ENCODE assay signal across 20 mouse cellular contexts in the genomic region with DNA sequence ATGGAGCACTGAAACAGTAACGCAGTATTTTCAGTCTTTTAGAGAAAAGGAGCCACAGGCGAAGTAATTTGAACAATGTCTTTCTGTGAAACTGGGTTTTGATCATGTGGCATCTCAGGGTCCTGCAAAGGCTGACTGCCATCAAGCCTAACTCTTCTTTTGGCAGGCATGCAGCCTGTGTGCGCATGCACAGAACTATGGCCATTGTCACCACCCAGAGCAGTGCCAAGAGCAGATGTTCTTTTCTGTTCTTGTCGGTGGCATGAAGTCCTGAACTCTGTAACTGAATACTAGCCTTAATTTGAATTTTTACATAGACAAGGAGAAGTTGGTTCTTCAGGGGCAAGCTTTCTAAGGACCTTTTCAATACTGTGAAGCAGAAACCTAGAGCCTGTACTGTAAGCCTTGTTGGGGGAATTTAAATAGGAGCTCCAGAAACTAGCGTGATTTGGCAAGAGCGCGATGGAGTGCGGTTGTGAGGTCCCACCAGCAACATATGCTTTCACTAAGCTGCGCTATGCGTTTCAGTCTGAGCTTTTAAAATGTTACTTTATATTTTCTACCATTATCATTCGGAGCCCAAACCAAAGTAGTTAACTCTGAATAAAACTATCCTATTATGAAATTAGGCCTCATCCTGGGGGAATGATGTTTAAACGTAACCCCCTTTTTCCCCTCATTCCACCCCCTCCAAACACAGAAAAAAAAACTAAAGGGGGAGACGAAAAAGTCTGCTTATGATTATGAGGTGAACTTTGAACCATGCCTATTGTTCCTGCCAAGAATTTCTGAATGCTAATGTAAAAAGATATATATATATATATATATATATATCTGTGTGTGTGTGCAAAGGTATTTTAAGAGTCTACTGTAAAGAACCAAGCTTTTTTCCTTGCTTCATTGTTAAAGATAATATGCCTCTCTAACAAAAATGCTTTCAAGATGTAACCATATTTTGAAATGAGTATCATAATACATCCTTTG.
DNase-seq lines count a peak whose midpoint lies in the region; ATAC-seq lines count a peak whose summit lies in the region.
"Had no signal": no experiment of that assay in that cellular context is flagged by ENCODE, and none has a peak within 500 bp of the region (broad histone marks: within the 10 kb centered on the region; RNA-seq: fewer than 3 reads in every experiment).

No protein-coding gene starts in this region.

- no peak overlapping the region for H3K4me2 ChIP-seq in forebrain, embryonic 13.5 days
- no peak overlapping the region for H3K4me2 ChIP-seq in forebrain, embryonic 12.5 days
- H3K4me2 ChIP-seq in midbrain, embryonic 13.5 days (replicated peaks), result no peak overlapping the region
- H3K4me2 ChIP-seq in midbrain, embryonic 16.5 days (ENCODE audit: low read length), result no peak overlapping the region
- no peak overlapping the region for H3K4me2 ChIP-seq in embryonic facial prominence, embryonic 15.5 days (replicated peaks)
- H3K4me2 ChIP-seq in limb, embryonic 13.5 days (replicated peaks), result no peak overlapping the region
- H3K4me2 ChIP-seq: heart, embryonic 11.5 days; midbrain, embryonic 12.5 days; neural tube, embryonic 12.5 days had no signal

- H3K27me3 ChIP-seq in forebrain, embryonic 13.5 days, result no peaks in the 10 kb centered on the region
- H3K27me3 ChIP-seq in forebrain, embryonic 12.5 days, result no peaks in the 10 kb centered on the region
- no peaks in the 10 kb centered on the region for H3K27me3 ChIP-seq in midbrain, embryonic 13.5 days
- H3K27me3 ChIP-seq in midbrain, embryonic 16.5 days (ENCODE audit: control insufficient read depth, insufficient read depth, low read depth, low read length), result no peaks in the 10 kb centered on the region
- H3K27me3 ChIP-seq in embryonic facial prominence, embryonic 15.5 days, result no peaks in the 10 kb centered on the region
- no peaks in the 10 kb centered on the region for H3K27me3 ChIP-seq in limb, embryonic 13.5 days
- H3K27me3 ChIP-seq: midbrain, embryonic 12.5 days; neural tube, embryonic 12.5 days had no signal

- H3K27ac ChIP-seq in forebrain, embryonic 13.5 days, result 0 out of 2 replicates have a peak overlapping the region, but pooled peaks have one; percentile 27
- no peak overlapping the region for H3K27ac ChIP-seq in forebrain, embryonic 12.5 days
- no peak overlapping the region for H3K27ac ChIP-seq in midbrain, embryonic 13.5 days
- no peak overlapping the region for H3K27ac ChIP-seq in midbrain, embryonic 16.5 days (ENCODE audit: low read length)
- H3K27ac ChIP-seq in embryonic facial prominence, embryonic 15.5 days (replicated peaks), result peak overlapping the region; percentile 88
- peak overlapping the region; percentile 82 for H3K27ac ChIP-seq in limb, embryonic 13.5 days
- H3K27ac ChIP-seq: midbrain, embryonic 12.5 days; neural tube, embryonic 12.5 days had no signal

- DNase-seq in kidney, adult 11 months, result no peak
- no peak for DNase-seq in urinary bladder, postnatal 25 days (ENCODE audit: low spot score)
- DNase-seq: adrenal gland, postnatal 25 days; cerebellum, postnatal 25 days; gastrocnemius, postnatal 36 days; kidney, postnatal 36 days; liver, postnatal 0 days; lung, postnatal 4 days; thymus, postnatal 4 days had no signal

- H3K36me3 ChIP-seq in forebrain, embryonic 13.5 days (ENCODE audit: poor library complexity, severe bottlenecking), result no peaks in the 10 kb centered on the region
- no peaks in the 10 kb centered on the region for H3K36me3 ChIP-seq in forebrain, embryonic 12.5 days (replicated peaks)
- no peaks in the 10 kb centered on the region for H3K36me3 ChIP-seq in midbrain, embryonic 13.5 days
- no peaks in the 10 kb centered on the region for H3K36me3 ChIP-seq in midbrain, embryonic 16.5 days (ENCODE audit: control insufficient read depth, insufficient read depth, low read length)
- 0 out of 2 replicates have a peak, but pooled peaks cover 2% of the 10 kb centered on the region for H3K36me3 ChIP-seq in embryonic facial prominence, embryonic 15.5 days
- H3K36me3 ChIP-seq in limb, embryonic 13.5 days, result no peaks in the 10 kb centered on the region
- H3K36me3 ChIP-seq: midbrain, embryonic 12.5 days; neural tube, embryonic 12.5 days had no signal

- H3K9me3 ChIP-seq in forebrain, embryonic 13.5 days (replicated peaks), result no peaks in the 10 kb centered on the region
- no peaks in the 10 kb centered on the region for H3K9me3 ChIP-seq in forebrain, embryonic 12.5 days
- no peaks in the 10 kb centered on the region for H3K9me3 ChIP-seq in midbrain, embryonic 13.5 days
- no peaks in the 10 kb centered on the region for H3K9me3 ChIP-seq in midbrain, embryonic 16.5 days (replicated peaks; ENCODE audit: control insufficient read depth, low read length, poor library complexity, severe bottlenecking)
- H3K9me3 ChIP-seq in embryonic facial prominence, embryonic 15.5 days (replicated peaks), result no peaks in the 10 kb centered on the region; the same call in 1 of the 2 replicates
- H3K9me3 ChIP-seq in limb, embryonic 13.5 days, result no peaks in the 10 kb centered on the region
- H3K9me3 ChIP-seq: midbrain, embryonic 12.5 days; neural tube, embryonic 12.5 days had no signal

- peak; percentile 85 for ATAC-seq in forebrain, embryonic 13.5 days
- ATAC-seq in forebrain, embryonic 12.5 days (ENCODE audit: low FRiP score), result no peak
- ATAC-seq in midbrain, embryonic 13.5 days, result 0 out of 2 replicates have a peak, but pooled peaks have one; percentile 60
- ATAC-seq in midbrain, embryonic 16.5 days, result no peak
- peak; percentile 85 for ATAC-seq in embryonic facial prominence, embryonic 15.5 days (ENCODE audit: insufficient number of reproducible peaks, low FRiP score, low TSS enrichment, low read depth)
- ATAC-seq in limb, embryonic 13.5 days (ENCODE audit: low FRiP score, low read depth), result peak; percentile 79
- ATAC-seq: activated CD4-positive, CD25-positive, alpha-beta regulatory T cell, adult 4 months; intestine, embryonic 16.5 days; liver, postnatal 0 days had no signal

- no peak overlapping the region for H3K9ac ChIP-seq in forebrain, embryonic 13.5 days
- no peak overlapping the region for H3K9ac ChIP-seq in forebrain, embryonic 12.5 days
- no peak overlapping the region for H3K9ac ChIP-seq in midbrain, embryonic 13.5 days (replicated peaks)
- H3K9ac ChIP-seq in midbrain, embryonic 16.5 days (ENCODE audit: low read depth, low read length), result no peak overlapping the region
- no peak overlapping the region for H3K9ac ChIP-seq in embryonic facial prominence, embryonic 15.5 days
- H3K9ac ChIP-seq in limb, embryonic 13.5 days, result no peak overlapping the region
- H3K9ac ChIP-seq: liver, postnatal 0 days; midbrain, embryonic 12.5 days; neural tube, embryonic 12.5 days had no signal

- peaks cover 8% of the 10 kb centered on the region; the same call in 1 of the 2 replicates for H3K4me1 ChIP-seq in forebrain, embryonic 13.5 days
- no peaks in the 10 kb centered on the region for H3K4me1 ChIP-seq in forebrain, embryonic 12.5 days
- no peaks in the 10 kb centered on the region for H3K4me1 ChIP-seq in midbrain, embryonic 13.5 days (replicated peaks)
- no peaks in the 10 kb centered on the region for H3K4me1 ChIP-seq in midbrain, embryonic 16.5 days (ENCODE audit: control insufficient read depth, insufficient read depth, low read length)
- peaks cover 18% of the 10 kb centered on the region for H3K4me1 ChIP-seq in embryonic facial prominence, embryonic 15.5 days
- H3K4me1 ChIP-seq in limb, embryonic 13.5 days, result peaks cover 8% of the 10 kb centered on the region; the same call in 1 of the 2 replicates
- H3K4me1 ChIP-seq: midbrain, embryonic 12.5 days; neural tube, embryonic 12.5 days had no signal

- 69% methylated on average over 13 of the region's 13 CpGs for WGBS in forebrain, embryonic 13.5 days
- WGBS in forebrain, embryonic 12.5 days, result 79% methylated on average over 13 of the region's 13 CpGs
- 82% methylated on average over 13 of the region's 13 CpGs for WGBS in midbrain, embryonic 13.5 days
- 78% methylated on average over 13 of the region's 13 CpGs for WGBS in midbrain, embryonic 16.5 days
- WGBS in embryonic facial prominence, embryonic 15.5 days, result 25% methylated on average over 13 of the region's 13 CpGs
- WGBS in limb, embryonic 13.5 days, result 59% methylated on average over 13 of the region's 13 CpGs

- no peak overlapping the region for H3K4me3 ChIP-seq in forebrain, embryonic 13.5 days
- H3K4me3 ChIP-seq in forebrain, embryonic 12.5 days (replicated peaks), result no peak overlapping the region
- no peak overlapping the region for H3K4me3 ChIP-seq in midbrain, embryonic 13.5 days (replicated peaks)
- H3K4me3 ChIP-seq in midbrain, embryonic 16.5 days (ENCODE audit: low read depth, low read length), result no peak overlapping the region
- no peak overlapping the region for H3K4me3 ChIP-seq in embryonic facial prominence, embryonic 15.5 days (replicated peaks)
- no peak overlapping the region for H3K4me3 ChIP-seq in limb, embryonic 13.5 days
- H3K4me3 ChIP-seq: midbrain, embryonic 12.5 days; neural tube, embryonic 12.5 days had no signal

Comparison
In these comparisons a context has a peak if more than half of its experiments do, and no peak if none do; other contexts are left out.
1. ATAC-seq: peak in forebrain, embryonic 13.5 days (single experiment), midbrain, embryonic 13.5 days (single experiment), embryonic facial prominence, embryonic 15.5 days (single experiment) and limb, embryonic 13.5 days (single experiment); none in forebrain, embryonic 12.5 days (single experiment) and midbrain, embryonic 16.5 days (single experiment).
2. H3K27ac ChIP-seq: peak in forebrain, embryonic 13.5 days (single experiment), embryonic facial prominence, embryonic 15.5 days (single experiment) and limb, embryonic 13.5 days (single experiment); none in forebrain, embryonic 12.5 days (single experiment), midbrain, embryonic 13.5 days (single experiment) and midbrain, embryonic 16.5 days (single experiment).